Mouse (Mus musculus) testis, adult 2 months (tissue): ENCODE measurements around the gene Krt87.

ENCODE experiments used
- CTCF ChIP-seq: fragments of 200-500 bp; IDR thresholded peaks from 2 replicates; pipeline ENCODE4 v1.5.1; 2012; ENCODE audit warnings: low read depth, mild to moderate bottlenecking, inconsistent platforms, low read length, moderate library complexity; ENCODE audit not compliant: control insufficient read depth, insufficient read depth, insufficient replicate concordance
- POLR2A ChIP-seq: fragments of 200-500 bp; IDR thresholded peaks from 2 replicates; pipeline ENCODE4 v1.6.1; 2012; ENCODE audit warnings: low read depth, mild to moderate bottlenecking, inconsistent platforms, low read length, moderate library complexity; ENCODE audit not compliant: control insufficient read depth

DNA sequence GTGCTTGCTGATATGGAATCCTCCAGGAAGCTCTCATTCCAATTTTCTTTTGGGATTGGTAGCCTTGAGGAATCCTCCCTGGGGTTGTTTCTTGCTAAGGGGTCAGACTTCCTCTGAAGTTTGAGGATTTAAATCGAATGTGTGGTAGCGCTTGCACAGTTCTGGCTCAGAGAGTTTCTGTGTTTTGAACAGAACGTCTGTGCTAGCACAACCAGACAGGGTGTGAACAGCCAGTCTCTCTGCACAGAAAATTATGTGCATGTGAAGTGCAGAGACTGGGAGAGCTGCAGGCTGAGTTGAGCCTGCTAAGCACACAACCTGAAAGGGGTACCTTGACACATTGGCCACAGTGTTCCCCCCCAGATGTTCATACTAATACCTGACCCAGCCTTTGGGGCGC lies 2.2 kb upstream of the Krt87 start:
- TF ChIP-seq CTCF (no peak), POLR2A (no peak)
